Mouse (Mus musculus) right cerebral cortex, postnatal 4 days (tissue): ENCODE results near the gene Usp22.
"Not testable (repeated sequence)": the region's sequence is repeated elsewhere in the genome, so short reads cannot be mapped to it uniquely, and the experiment has no call there.

ENCODE experiments used
- DNase-seq: peaks from one replicate; pipeline ENCODE4 v3.0.0-alpha.2; 2022

The Usp22 gene

GRCm38 (mm10) chr11:61142941-61143530 is 31.8 kb downstream of the Usp22 start:
- DNase-seq: no peak

DNA sequence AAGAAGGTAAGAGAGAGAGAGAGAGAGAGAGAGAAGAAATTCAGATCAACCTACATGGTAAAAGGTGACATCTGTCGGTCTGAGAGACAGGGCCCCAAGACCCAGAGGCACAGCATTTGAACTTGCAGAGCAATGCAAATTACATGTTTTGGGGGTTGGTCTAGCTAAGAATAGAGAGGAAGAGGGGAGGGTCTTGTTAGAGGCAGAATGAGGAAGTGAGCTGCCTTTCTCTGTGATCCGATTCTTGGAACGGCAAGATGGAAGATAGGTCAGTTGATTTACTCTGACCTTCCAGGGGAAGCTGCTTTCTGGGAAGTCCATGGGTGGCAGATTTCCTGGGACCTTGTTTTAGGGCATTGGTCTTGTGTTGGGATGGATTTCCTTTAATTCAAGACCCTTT is 32.6 kb downstream of the Usp22 start:
- DNase-seq: no peak

- no peak for DNase-seq
These were observed 33.2 kb downstream of the Usp22 start for GRCm38 (mm10) chr11:61141693-61142092.

DNA sequence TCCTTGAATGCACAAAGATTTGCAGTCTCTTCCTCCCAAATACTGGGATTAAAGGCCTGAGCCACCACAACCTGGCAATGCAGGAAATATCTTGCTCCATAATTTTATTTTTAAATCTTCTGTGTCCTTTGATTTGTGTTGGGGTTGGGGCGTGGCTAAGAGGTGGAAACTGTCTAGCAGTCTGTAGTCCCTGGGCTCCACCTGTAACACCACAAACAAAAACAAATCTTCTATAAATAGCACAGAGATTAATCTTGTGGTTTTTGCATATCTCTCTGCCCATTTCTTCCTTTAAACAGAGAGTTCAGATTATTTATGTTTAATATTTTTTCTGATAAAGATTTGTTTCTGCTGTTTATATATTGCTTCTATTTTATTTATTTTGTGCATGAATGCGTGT is 41.9 kb downstream of the Usp22 start:
- no peak for DNase-seq

DNA sequence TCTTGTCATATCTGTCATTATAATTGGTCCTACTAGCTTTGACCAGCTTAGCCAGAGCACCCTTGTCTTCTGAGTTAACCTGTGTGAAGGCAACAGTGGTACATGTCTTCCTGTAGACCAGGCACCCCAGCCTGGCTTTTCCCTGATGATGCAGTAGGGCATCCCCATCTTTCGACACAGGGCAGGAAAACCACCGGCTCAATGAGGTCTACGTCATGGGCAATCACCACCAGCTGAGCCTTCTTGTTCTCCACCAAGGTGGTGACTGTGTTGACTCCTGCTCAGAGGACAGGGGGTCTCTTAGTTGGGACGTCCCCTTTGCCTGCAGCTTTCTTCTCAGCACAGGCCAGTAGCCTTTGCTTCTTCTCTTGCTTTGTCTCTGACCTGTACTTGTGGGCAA is 44.2 kb downstream of the Usp22 start:
- DNase-seq: not testable (repeated sequence)

GRCm38 (mm10) chr11:61129305-61129704 is 45.5 kb downstream of the Usp22 start:
- no peak for DNase-seq

DNA sequence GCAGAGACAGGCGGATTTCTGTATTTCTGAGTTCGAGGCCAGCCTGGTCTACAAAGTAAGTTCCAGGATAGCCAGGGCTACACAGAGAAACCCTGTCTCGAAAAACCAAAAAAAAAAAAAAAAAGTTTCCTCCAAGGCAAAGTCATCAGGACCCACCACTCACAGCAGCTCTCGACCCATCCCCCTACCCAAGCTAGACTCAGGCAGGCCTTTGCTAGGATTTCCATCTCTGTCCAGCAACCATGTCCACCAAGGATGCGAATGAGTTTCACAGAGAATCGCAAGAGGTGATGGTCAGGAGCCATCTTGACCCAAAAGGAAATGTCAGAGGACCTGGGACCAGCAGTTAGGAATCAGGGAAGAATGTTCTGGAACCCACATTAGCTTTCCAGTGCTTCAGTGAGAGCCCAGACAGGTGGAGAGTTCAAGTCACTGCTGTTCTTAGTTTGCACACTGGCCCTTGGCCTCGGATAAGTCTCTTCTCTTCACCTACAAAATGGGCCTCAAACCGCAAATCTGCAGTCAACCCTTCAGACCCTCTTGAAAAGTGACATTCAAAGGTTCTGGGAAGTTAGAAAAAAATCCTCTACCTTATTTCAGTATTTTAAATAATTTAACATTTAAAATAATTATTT is 47.3 kb downstream of the Usp22 start:
- no peak for DNase-seq

GRCm38 (mm10) chr11:61126606-61127355 is 48.1 kb downstream of the Usp22 start, which contains the start of gene Tnfrsf13b:
Tnfrsf13b (plus strand) TSS chr11:61126755.
- no peak for DNase-seq

GRCm38 (mm10) chr11:61125970-61126369 is 48.9 kb downstream of the Usp22 start:
- no peak for DNase-seq

DNA sequence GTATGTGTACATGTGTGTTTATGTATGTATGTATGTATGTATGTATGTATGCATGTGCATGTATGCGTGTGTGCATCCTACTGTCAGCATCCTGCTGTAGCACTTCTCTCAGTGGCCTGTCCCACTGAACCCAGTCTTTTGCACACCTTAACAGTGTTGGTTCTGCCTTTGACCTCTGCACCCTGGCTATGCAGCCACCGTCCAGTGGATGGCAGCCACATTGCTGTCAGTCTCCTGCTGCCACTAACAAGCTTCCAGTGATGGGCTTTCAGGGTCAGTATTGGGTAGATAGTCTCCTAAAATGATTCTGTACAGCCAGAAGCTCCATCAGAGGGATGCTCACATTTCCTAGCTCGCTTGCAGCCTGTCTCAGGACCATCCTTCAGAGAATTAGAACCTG is 51.0 kb downstream of the Usp22 start:
- no peak for DNase-seq

GRCm38 (mm10) chr11:61122769-61123288 is 52.0 kb downstream of the Usp22 start:
- DNase-seq: no peak

GRCm38 (mm10) chr11:61122283-61122768 is 52.5 kb downstream of the Usp22 start:
- DNase-seq: no peak

DNA sequence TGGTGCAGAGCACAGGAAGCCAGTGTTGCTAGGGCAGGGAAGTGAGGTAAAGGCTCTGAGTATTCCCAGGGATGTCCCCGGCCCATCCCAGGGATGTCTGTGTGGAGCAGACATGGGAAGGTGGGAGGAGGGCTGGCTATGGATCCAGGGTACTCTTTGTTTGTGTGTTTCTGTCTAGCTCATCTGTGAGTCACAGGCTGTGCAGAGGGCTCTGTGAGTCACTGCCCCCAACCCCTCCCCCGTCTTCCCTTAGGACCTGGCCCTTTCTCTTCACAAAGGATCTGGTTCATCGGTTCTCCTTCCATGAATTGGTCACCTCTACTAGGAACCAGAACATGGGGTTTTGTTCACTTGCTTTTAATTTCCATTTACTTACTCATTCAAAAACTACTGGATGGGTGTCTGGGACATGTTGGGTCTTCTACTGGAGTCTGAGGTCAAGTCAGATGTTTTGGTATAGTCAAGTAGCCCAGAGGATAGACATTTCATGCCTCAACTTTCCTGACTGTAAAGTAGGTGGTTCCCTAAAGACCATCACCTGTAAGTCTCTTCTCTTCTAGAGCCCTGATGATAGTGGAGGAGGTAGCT is 54.8 kb downstream of the Usp22 start:
- DNase-seq: no peak

GRCm38 (mm10) chr11:61116226-61116625 is 58.6 kb downstream of the Usp22 start:
- no peak for DNase-seq

DNA sequence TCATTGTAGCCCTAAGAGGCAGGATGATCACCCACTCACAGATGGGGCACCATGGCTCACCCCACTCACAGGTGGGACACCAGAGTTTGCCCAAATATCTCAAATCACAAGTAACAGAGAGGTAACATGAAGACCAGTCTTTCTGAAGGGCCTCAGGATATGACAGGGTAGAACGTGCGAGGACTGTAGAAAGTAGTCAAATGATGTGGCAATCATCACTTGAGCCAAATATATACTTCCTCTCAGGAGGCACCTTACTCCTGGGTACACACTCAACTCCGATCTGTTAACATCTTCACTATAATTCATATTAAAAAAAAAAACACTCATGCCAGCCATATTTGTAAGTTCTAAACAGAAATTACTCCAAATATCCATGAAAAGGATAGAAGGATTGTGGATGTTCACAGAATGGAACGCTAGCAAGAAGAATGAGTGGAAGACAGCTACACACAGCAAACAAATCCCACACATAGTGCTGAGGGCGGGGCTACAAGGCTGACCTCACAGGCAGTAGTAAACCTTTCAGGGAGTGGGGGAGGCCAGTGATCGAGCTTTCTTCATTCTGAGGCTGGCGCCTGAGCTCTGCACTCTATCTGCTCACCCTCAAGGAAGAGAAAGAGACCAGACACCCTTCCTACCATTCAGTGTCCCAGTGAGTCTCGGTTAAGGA is 62.4 kb downstream of the Usp22 start:
- no peak for DNase-seq

GRCm38 (mm10) chr11:61111472-61111871 is 63.4 kb downstream of the Usp22 start:
- DNase-seq: no peak

GRCm38 (mm10) chr11:61110928-61111327 is 63.9 kb downstream of the Usp22 start:
- no peak for DNase-seq

DNA sequence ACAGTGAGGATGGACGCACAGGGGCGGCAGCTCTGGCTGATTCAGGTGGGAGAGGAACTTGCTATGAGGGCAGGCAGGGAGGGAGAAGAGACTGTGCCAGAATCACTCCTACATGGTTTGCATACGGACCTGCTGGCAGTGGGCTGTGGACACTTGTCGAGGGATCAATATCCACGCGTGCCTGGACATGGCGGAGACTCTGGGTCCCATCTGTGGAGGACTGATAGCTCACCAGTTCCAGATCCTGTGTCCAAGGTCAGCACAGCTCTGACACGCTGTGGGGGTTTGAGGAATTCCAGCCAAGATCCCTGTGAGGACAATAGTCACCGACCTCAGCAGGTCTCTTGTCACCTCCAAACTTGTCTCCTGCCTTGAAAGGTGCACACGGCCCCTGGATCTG is 64.7 kb downstream of the Usp22 start:
- no peak for DNase-seq

DNA sequence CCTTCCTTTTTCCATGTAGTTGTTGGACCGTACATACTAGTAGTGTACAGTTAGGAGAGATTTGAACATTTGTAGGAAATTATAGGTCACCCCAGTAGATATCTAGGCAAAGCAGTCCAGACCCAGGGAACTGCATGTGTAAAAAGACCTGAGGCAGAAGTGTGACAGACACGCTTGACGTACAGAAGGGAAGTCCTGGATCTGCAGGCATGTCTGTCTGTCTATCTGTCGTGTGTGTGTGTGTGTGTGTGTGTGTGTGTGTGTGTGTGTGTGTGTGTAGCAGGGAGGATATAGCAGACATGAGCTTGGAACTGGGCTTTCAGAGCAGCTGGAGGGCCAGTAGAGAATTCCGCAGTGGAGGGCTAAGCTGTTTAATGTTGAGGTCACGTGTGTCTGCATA is 65.1 kb downstream of the Usp22 start:
- no peak for DNase-seq

- DNase-seq: no peak
These were observed 65.9 kb downstream of the Usp22 start for GRCm38 (mm10) chr11:61108911-61109361.

- DNase-seq: peak; percentile 92
These were observed 70.5 kb downstream of the Usp22 start for GRCm38 (mm10) chr11:61104241-61104901.
